Mouse (Mus musculus): ENCODE measurements around the gene Slc24a4. TPM values are rescaled to one million over a fixed set of nuclear protein-coding genes. Genes with fewer than 3 reads are reported as not detected.
A peak's percentile ranks its signal among the peaks of the same experiment; 100 is the strongest.
"Not testable (repeated sequence)": the region's sequence is repeated elsewhere in the genome, so short reads cannot be mapped to it uniquely, and the experiment has no call there.

Gene Slc24a4
- polyA plus RNA-seq, 1 experiment from 2014 or later = not detected

- no peaks in the 10 kb centered on the region for H3K27me3 ChIP-seq (ENCODE audit: control insufficient read depth, insufficient read depth, low read length)
- ATAC-seq (ENCODE audit: low FRiP score, low TSS enrichment) = no peak
- no peaks in the 10 kb centered on the region for H3K9me3 ChIP-seq (ENCODE audit: control insufficient read depth, low read length)
- no peak overlapping the region for H3K9ac ChIP-seq (ENCODE audit: low read depth, low read length)
- WGBS = 94% methylated on average over 6 of the region's 6 CpGs
- H3K27ac ChIP-seq (ENCODE audit: low read depth, low read length) = no peak overlapping the region
- H3K4me3 ChIP-seq (ENCODE audit: low read length) = no peak overlapping the region
- no peaks in the 10 kb centered on the region for H3K36me3 ChIP-seq (ENCODE audit: control insufficient read depth, insufficient read depth, low read length)
- H3K4me1 ChIP-seq (ENCODE audit: control insufficient read depth, insufficient read depth, low read length) = no peaks in the 10 kb centered on the region
- no peak overlapping the region for H3K4me2 ChIP-seq (replicated peaks; ENCODE audit: low read depth, low read length)
These were observed 94.9 kb downstream of the Slc24a4 start for GRCm38 (mm10) chr12:102223404-102223803.

GRCm38 (mm10) chr12:102224112-102224511 lies 95.6 kb downstream of the Slc24a4 start:
- not testable (repeated sequence) for ATAC-seq (ENCODE audit: low FRiP score, low TSS enrichment); H3K9me3 ChIP-seq (ENCODE audit: control insufficient read depth, low read length); H3K4me3 ChIP-seq (ENCODE audit: low read length); H3K36me3 ChIP-seq (ENCODE audit: control insufficient read depth, insufficient read depth, low read length); H3K4me2 ChIP-seq (replicated peaks; ENCODE audit: low read depth, low read length); H3K4me1 ChIP-seq (ENCODE audit: control insufficient read depth, insufficient read depth, low read length); H3K9ac ChIP-seq (ENCODE audit: low read depth, low read length); H3K27me3 ChIP-seq (ENCODE audit: control insufficient read depth, insufficient read depth, low read length); H3K27ac ChIP-seq (ENCODE audit: low read depth, low read length)
- 79% methylated on average over 2 of the region's 2 CpGs for WGBS

DNA sequence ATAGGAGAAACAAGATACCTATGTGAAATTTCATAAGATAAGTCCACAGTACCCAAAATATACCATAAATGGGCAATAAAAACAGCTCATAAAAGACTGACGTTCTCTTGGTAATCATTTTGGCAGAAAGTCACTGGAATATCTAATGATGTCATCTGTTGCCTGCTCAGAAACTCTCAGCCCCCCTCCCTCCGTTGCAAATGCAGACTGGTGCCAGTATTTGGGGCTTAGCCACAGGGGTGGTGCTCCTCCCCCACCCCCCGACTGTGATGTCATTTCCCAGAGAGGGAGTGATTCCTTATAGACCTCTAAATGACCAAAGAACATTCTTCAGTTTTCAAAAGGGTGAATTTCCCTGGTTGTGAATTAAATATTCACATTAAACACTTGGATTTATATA lies 96.6 kb downstream of the Slc24a4 start:
- no peak overlapping the region for H3K4me3 ChIP-seq (ENCODE audit: low read length)
- no peaks in the 10 kb centered on the region for H3K36me3 ChIP-seq (ENCODE audit: control insufficient read depth, insufficient read depth, low read length)
- no peaks in the 10 kb centered on the region for H3K9me3 ChIP-seq (ENCODE audit: control insufficient read depth, low read length)
- no peaks in the 10 kb centered on the region for H3K27me3 ChIP-seq (ENCODE audit: control insufficient read depth, insufficient read depth, low read length)
- no peak overlapping the region for H3K27ac ChIP-seq (ENCODE audit: low read depth, low read length)
- no peak overlapping the region for H3K4me2 ChIP-seq (replicated peaks; ENCODE audit: low read depth, low read length)
- H3K4me1 ChIP-seq (ENCODE audit: control insufficient read depth, insufficient read depth, low read length) = no peaks in the 10 kb centered on the region
- no peak for ATAC-seq (ENCODE audit: low FRiP score, low TSS enrichment)
- WGBS = 48% methylated on average over 3 of the region's 3 CpGs
- H3K9ac ChIP-seq (ENCODE audit: low read depth, low read length) = no peak overlapping the region

- no peaks in the 10 kb centered on the region for H3K4me1 ChIP-seq (ENCODE audit: control insufficient read depth, insufficient read depth, low read length)
- 71% methylated on average over 3 of the region's 3 CpGs for WGBS
These were observed 107.0 kb downstream of the Slc24a4 start for GRCm38 (mm10) chr12:102235551-102235950.

DNA sequence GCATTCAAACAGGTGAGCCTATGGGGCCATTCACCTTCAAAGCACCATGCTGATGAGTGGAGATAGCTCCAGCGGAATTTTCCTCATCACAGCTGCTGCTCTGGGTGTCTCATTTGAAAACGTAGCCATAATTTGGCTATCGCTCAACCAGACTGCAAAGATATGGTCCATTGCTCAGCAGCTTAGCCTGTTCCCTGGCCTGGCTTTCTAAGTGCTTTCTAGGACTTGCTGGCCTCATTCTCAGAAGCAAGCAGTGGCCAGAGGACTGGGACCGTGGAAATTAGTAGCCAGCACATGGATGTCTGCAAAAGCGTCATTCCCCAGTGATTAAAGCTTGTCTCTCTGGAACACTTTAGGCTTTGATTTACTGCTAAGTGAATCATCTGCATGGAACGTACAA lies 107.8 kb downstream of the Slc24a4 start:
- no peak overlapping the region for H3K9ac ChIP-seq (ENCODE audit: low read depth, low read length)
- no peak overlapping the region for H3K4me2 ChIP-seq (replicated peaks; ENCODE audit: low read depth, low read length)
- no peak overlapping the region for H3K27ac ChIP-seq (ENCODE audit: low read depth, low read length)
- H3K27me3 ChIP-seq (ENCODE audit: control insufficient read depth, insufficient read depth, low read length) = no peaks in the 10 kb centered on the region
- H3K9me3 ChIP-seq (ENCODE audit: control insufficient read depth, low read length) = no peaks in the 10 kb centered on the region
- H3K4me3 ChIP-seq (ENCODE audit: low read length) = no peak overlapping the region
- 70% methylated on average over 6 of the region's 6 CpGs for WGBS
- no peak for ATAC-seq (ENCODE audit: low FRiP score, low TSS enrichment)
- H3K4me1 ChIP-seq (ENCODE audit: control insufficient read depth, insufficient read depth, low read length) = no peaks in the 10 kb centered on the region
- H3K36me3 ChIP-seq (ENCODE audit: control insufficient read depth, insufficient read depth, low read length) = no peaks in the 10 kb centered on the region

More at GRCm38 (mm10) chr12:102235551-102235950, 107.0 kb downstream of the Slc24a4 start:
- H3K27me3 ChIP-seq (ENCODE audit: control insufficient read depth, insufficient read depth, low read length) = no peaks in the 10 kb centered on the region
- ATAC-seq (ENCODE audit: low FRiP score, low TSS enrichment) = no peak
- H3K36me3 ChIP-seq (ENCODE audit: control insufficient read depth, insufficient read depth, low read length) = no peaks in the 10 kb centered on the region
- H3K9me3 ChIP-seq (ENCODE audit: control insufficient read depth, low read length) = no peaks in the 10 kb centered on the region
- no peak overlapping the region for H3K27ac ChIP-seq (ENCODE audit: low read depth, low read length)
- H3K4me3 ChIP-seq (ENCODE audit: low read length) = no peak overlapping the region
- no peak overlapping the region for H3K9ac ChIP-seq (ENCODE audit: low read depth, low read length)
- H3K4me2 ChIP-seq (replicated peaks; ENCODE audit: low read depth, low read length) = no peak overlapping the region

GRCm38 (mm10) chr12:102242076-102242722 lies 113.7 kb downstream of the Slc24a4 start:
- no peak overlapping the region for H3K27ac ChIP-seq (ENCODE audit: low read depth, low read length)
- no peak overlapping the region for H3K4me3 ChIP-seq (ENCODE audit: low read length)
- no peaks in the 10 kb centered on the region for H3K9me3 ChIP-seq (ENCODE audit: control insufficient read depth, low read length)
- peaks cover 3% of the 10 kb centered on the region; the same call in 1 of the 2 replicates for H3K4me1 ChIP-seq (ENCODE audit: control insufficient read depth, insufficient read depth, low read length)
- no peak overlapping the region for H3K9ac ChIP-seq (ENCODE audit: low read depth, low read length)
- H3K36me3 ChIP-seq (ENCODE audit: control insufficient read depth, insufficient read depth, low read length) = no peaks in the 10 kb centered on the region
- H3K27me3 ChIP-seq (ENCODE audit: control insufficient read depth, insufficient read depth, low read length) = no peaks in the 10 kb centered on the region
- H3K4me2 ChIP-seq (replicated peaks; ENCODE audit: low read depth, low read length) = no peak overlapping the region
- peak; percentile 37; the same call in 1 of the 2 replicates for ATAC-seq (ENCODE audit: low FRiP score, low TSS enrichment)
- WGBS = 47% methylated on average over 6 of the region's 6 CpGs

- no peak overlapping the region for H3K27ac ChIP-seq (ENCODE audit: low read depth, low read length)
- no peaks in the 10 kb centered on the region for H3K9me3 ChIP-seq (ENCODE audit: control insufficient read depth, low read length)
- H3K4me3 ChIP-seq (ENCODE audit: low read length) = no peak overlapping the region
- H3K4me2 ChIP-seq (replicated peaks; ENCODE audit: low read depth, low read length) = no peak overlapping the region
- 25% methylated on average over 1 of the region's 1 CpGs for WGBS
- H3K4me1 ChIP-seq (ENCODE audit: control insufficient read depth, insufficient read depth, low read length) = peaks cover 3% of the 10 kb centered on the region; the same call in 1 of the 2 replicates
- no peaks in the 10 kb centered on the region for H3K36me3 ChIP-seq (ENCODE audit: control insufficient read depth, insufficient read depth, low read length)
- H3K9ac ChIP-seq (ENCODE audit: low read depth, low read length) = no peak overlapping the region
- H3K27me3 ChIP-seq (ENCODE audit: control insufficient read depth, insufficient read depth, low read length) = no peaks in the 10 kb centered on the region
- peak; percentile 83 for ATAC-seq (ENCODE audit: low FRiP score, low TSS enrichment)
These were observed 115.4 kb downstream of the Slc24a4 start for GRCm38 (mm10) chr12:102243915-102244314.

- no peak overlapping the region for H3K4me2 ChIP-seq (replicated peaks; ENCODE audit: low read depth, low read length)
- no peaks in the 10 kb centered on the region for H3K36me3 ChIP-seq (ENCODE audit: control insufficient read depth, insufficient read depth, low read length)
- WGBS = 92% methylated on average over 5 of the region's 5 CpGs
- ATAC-seq (ENCODE audit: low FRiP score, low TSS enrichment) = no peak
- H3K9me3 ChIP-seq (ENCODE audit: control insufficient read depth, low read length) = no peaks in the 10 kb centered on the region
- H3K27ac ChIP-seq (ENCODE audit: low read depth, low read length) = no peak overlapping the region
- H3K4me3 ChIP-seq (ENCODE audit: low read length) = no peak overlapping the region
- H3K27me3 ChIP-seq (ENCODE audit: control insufficient read depth, insufficient read depth, low read length) = no peaks in the 10 kb centered on the region
- H3K4me1 ChIP-seq (ENCODE audit: control insufficient read depth, insufficient read depth, low read length) = peaks cover 3% of the 10 kb centered on the region; the same call in 1 of the 2 replicates
- H3K9ac ChIP-seq (ENCODE audit: low read depth, low read length) = no peak overlapping the region
These were observed 117.7 kb downstream of the Slc24a4 start for GRCm38 (mm10) chr12:102246226-102246625.

GRCm38 (mm10) chr12:102248104-102248503 lies 119.6 kb downstream of the Slc24a4 start:
- Histone ChIP-seq H3K27me3 (ENCODE audit: control insufficient read depth, insufficient read depth, low read length) (no peaks in the 10 kb centered on the region), H3K9ac (ENCODE audit: low read depth, low read length) (no peak overlapping the region), H3K36me3 (ENCODE audit: control insufficient read depth, insufficient read depth, low read length) (no peaks in the 10 kb centered on the region), H3K9me3 (ENCODE audit: control insufficient read depth, low read length) (no peaks in the 10 kb centered on the region), H3K4me2 (replicated peaks; ENCODE audit: low read depth, low read length) (no peak overlapping the region), H3K27ac (ENCODE audit: low read depth, low read length) (no peak overlapping the region), H3K4me3 (ENCODE audit: low read length) (no peak overlapping the region), H3K4me1 (ENCODE audit: control insufficient read depth, insufficient read depth, low read length) (peaks cover 3% of the 10 kb centered on the region; the same call in 1 of the 2 replicates)
- WGBS = 97% methylated on average over 6 of the region's 6 CpGs
- ATAC-seq (ENCODE audit: low FRiP score, low TSS enrichment) = no peak

Data from kidney, embryonic 14.5 days (tissue).